Mouse (Mus musculus) heart, embryonic 14.5 days (tissue): ENCODE results near the gene Snapc1. TPM values are rescaled to one million over a fixed set of nuclear protein-coding genes. Genes with fewer than 3 reads are reported as not detected.

ENCODE experiments used
- ATAC-seq: fragments of 200-750 bp; cut with Nextera tagmentation; 2 replicates; pipeline ENCODE4 v1.8.0; 2017; ENCODE audit warnings: low read depth, moderate TSS enrichment; ENCODE audit not compliant: insufficient number of reproducible peaks, insufficient read depth, low FRiP score
- H3K27ac ChIP-seq, 2 experiments: fragments of 200-500 bp in 1 of 2; fragments of 300-500 bp in 1 of 2; sonication (generic) in 1 of 2; replicated peaks in 1 of 2; 2 replicates each; pipeline ENCODE4 v1.5.1; 2012 to 2014; ENCODE audit warnings: low read depth in 2 of 2, low read length in 2 of 2, control low read depth in 1 of 2, mild to moderate bottlenecking in 1 of 2, mixed read lengths in 1 of 2; ENCODE audit not compliant: control insufficient read depth in 1 of 2, insufficient read depth in 1 of 2
- H3K27me3 ChIP-seq: fragments of 300-500 bp; sonication (generic); 2 replicates; pipeline ENCODE4 v1.6.1; 2014; ENCODE audit warnings: mild to moderate bottlenecking, low read length, control low read depth; ENCODE audit not compliant: control insufficient read depth, insufficient read depth
- H3K36me3 ChIP-seq: fragments of 300-500 bp; sonication (generic); 2 replicates; pipeline ENCODE4 v1.6.1; 2014; ENCODE audit warnings: mild to moderate bottlenecking, control low read depth, low read length, mixed read lengths; ENCODE audit not compliant: control insufficient read depth, insufficient read depth
- H3K4me1 ChIP-seq, 2 experiments: fragments of 200-500 bp in 1 of 2; fragments of 300-500 bp in 1 of 2; sonication (generic) in 1 of 2; 2 replicates each; pipeline ENCODE4 v1.6.1; 2012 to 2014; ENCODE audit warnings: low read length in 2 of 2, control low read depth in 1 of 2, mixed read lengths in 1 of 2; ENCODE audit not compliant: control insufficient read depth in 2 of 2, insufficient read depth in 2 of 2
- H3K4me2 ChIP-seq: fragments of 300-500 bp; sonication (generic); 2 replicates; pipeline ENCODE4 v1.6.1; 2014; ENCODE audit warnings: mild to moderate bottlenecking, low read length
- H3K4me3 ChIP-seq, 2 experiments: fragments of 200-500 bp in 1 of 2; fragments of 300-500 bp in 1 of 2; sonication (generic) in 1 of 2; 2 replicates each; pipeline ENCODE4 v1.5.1; 2012 to 2014; ENCODE audit warnings: low read length in 2 of 2, mild to moderate bottlenecking in 2 of 2, control low read depth in 1 of 2, low read depth in 1 of 2, moderate library complexity in 1 of 2; ENCODE audit not compliant: control insufficient read depth in 1 of 2, insufficient read depth in 1 of 2
- H3K9ac ChIP-seq: fragments of 300-500 bp; sonication (generic); 2 replicates; pipeline ENCODE4 v1.6.1; 2014; ENCODE audit warnings: mild to moderate bottlenecking, low read length
- H3K9me3 ChIP-seq: fragments of 300-500 bp; sonication (generic); 2 replicates; pipeline ENCODE4 v1.6.1; 2016; ENCODE audit warnings: low read length, control low read depth; ENCODE audit not compliant: control insufficient read depth
- WGBS: fragments of 180-500 bp; shearing (Covaris S2); extraction: QIAGEN DNeasy Blood & Tissue Kit; methylation state at CpG from one replicate; pipeline ENCODE4 v1.1.7; 2014; 5-methylcytosine and 5-hydroxymethylcytosine counted together
- polyA plus RNA-seq: library from polyadenylated mRNA; unstranded; fragments of >200 nt; fragmentation: Nextera tagmentation; extraction: Ambion mirVana; gene quantifications from 2 replicates; pipeline ENCODE4 v1.2.1, GENCODE M21; 2014

Snapc1 gene
- polyA plus RNA-seq, 1 experiment from 2014 or later: 16.7 TPM

DNA sequence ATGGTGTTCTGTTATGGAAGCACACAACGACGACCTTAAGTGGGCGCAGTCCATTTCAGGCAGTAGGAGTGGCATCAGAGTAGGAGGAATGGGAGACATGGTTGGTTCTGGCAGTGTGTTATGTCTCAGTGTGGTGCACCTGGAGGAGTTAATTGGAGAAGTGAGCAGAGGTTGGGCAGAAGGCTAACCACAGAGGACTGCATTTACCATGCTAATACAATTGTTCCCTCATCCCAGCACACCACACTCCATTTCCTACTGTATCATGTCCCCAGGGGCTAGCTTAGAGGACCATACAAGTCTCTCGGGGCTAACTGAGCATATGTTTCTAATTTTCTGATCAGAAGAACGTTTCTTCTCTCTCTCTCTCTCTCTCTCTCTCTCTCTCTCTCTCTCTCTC is 51.2 kb downstream of the Snapc1 start:
- no peak overlapping the region for H3K27ac ChIP-seq
- no peak overlapping the region for H3K4me2 ChIP-seq
- no peak overlapping the region for H3K4me3 ChIP-seq
- H3K9ac ChIP-seq: no peak overlapping the region
- WGBS: 65% methylated on average over 5 of the region's 5 CpGs
- peaks cover 0 to 9% of the 10 kb centered on the region in 2 experiments; a peak in 1 of 4 replicates for H3K4me1 ChIP-seq
- H3K9me3 ChIP-seq: no peaks in the 10 kb centered on the region
- no peak for ATAC-seq
- H3K36me3 ChIP-seq: no peaks in the 10 kb centered on the region
- H3K27me3 ChIP-seq: no peaks in the 10 kb centered on the region

GRCm38 (mm10) chr12:74023260-74023659 is 59.0 kb downstream of the Snapc1 start:
- Histone ChIP-seq H3K9me3 (no peaks in the 10 kb centered on the region), H3K4me1 (no peaks in the 10 kb centered on the region), H3K9ac (no peak overlapping the region), H3K27ac (no peak overlapping the region), H3K27me3 (no peaks in the 10 kb centered on the region), H3K4me2 (no peak overlapping the region), H3K36me3 (no peaks in the 10 kb centered on the region), H3K4me3 (no peak overlapping the region)
- ATAC-seq: no peak
- WGBS: 81% methylated on average over 5 of the region's 5 CpGs

DNA sequence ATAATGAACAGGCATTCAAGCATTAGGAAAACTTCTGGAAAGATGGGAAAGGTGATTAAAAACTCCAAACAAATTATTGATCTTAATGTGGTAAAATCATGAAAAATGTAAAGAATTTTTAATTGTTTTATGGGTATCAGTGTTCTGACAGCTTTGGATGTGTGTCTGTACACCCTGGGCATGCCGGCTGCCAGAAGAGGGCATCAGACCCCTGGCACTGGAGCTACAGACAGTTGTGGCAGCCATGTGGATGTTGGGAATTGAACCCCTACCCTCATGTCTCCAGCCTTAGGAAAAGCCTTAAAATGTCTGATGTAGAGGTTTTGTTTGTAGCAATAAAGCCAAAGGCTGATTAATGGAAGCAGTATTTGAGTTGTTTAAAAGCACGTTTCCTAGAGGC is 60.6 kb downstream of the Snapc1 start:
- Histone ChIP-seq H3K4me1 (no peaks in the 10 kb centered on the region), H3K9me3 (no peaks in the 10 kb centered on the region), H3K9ac (no peak overlapping the region), H3K36me3 (no peaks in the 10 kb centered on the region), H3K27ac (no peak overlapping the region), H3K4me3 (no peak overlapping the region), H3K4me2 (no peak overlapping the region), H3K27me3 (no peaks in the 10 kb centered on the region)
- WGBS: 86% methylated on average over 2 of the region's 2 CpGs
- ATAC-seq: no peak

Other genes starting within 250 kb of the Snapc1 start
- 174 and 177 TPM in 2 replicates for gene Hif1a, start 63.1 kb upstream of the Snapc1 start, polyA plus RNA-seq
- 10.8 and 13.1 TPM in 2 replicates for gene Gm49321, start 26.8 kb upstream of the Snapc1 start, polyA plus RNA-seq
- 0.13 and 0.23 TPM in 2 replicates for gene Syt16, start 33.2 kb downstream of the Snapc1 start, polyA plus RNA-seq